Mouse (Mus musculus) MEL (cell line): ENCODE measurements at regions not wholly inside any gene's neighbourhood (a gene's known extent, or its start where the extent isn't known, plus 50 kb on each side); places are given as distances from the start of the nearest gene placed in this dataset.

Experiments
- DNase-seq: peaks from one replicate; pipeline ENCODE4 v3.0.0; 2011; ENCODE audit warnings: low read depth, low spot score
- H3K27ac ChIP-seq: 2 replicates; pipeline ENCODE4 v1.5.1; 2012; ENCODE audit warnings: low read depth, mild to moderate bottlenecking, control low read depth, low read length, moderate library complexity; ENCODE audit not compliant: control insufficient read depth
- H3K27me3 ChIP-seq, 2 experiments: fragments of 150-350 bp in 1 of 2; sonication (generic) in 1 of 2; 2 replicates each; pipeline ENCODE4 v1.6.1; 2012; ENCODE audit warnings: low read length in 2 of 2, mild to moderate bottlenecking in 2 of 2, improper control_type of control experiment in 1 of 2, moderate library complexity in 1 of 2; ENCODE audit not compliant: insufficient read depth in 2 of 2, control insufficient read depth in 1 of 2
- H3K36me3 ChIP-seq, 2 experiments: 2 replicates each; pipeline ENCODE4 v1.6.1; 2012 to 2014; ENCODE audit warnings: low read length in 2 of 2, improper control_type of control experiment in 1 of 2, inconsistent platforms in 1 of 2, mild to moderate bottlenecking in 1 of 2; ENCODE audit not compliant: insufficient read depth in 2 of 2, control insufficient read depth in 1 of 2
- H3K4me1 ChIP-seq, 2 experiments: fragments of 150-350 bp in 1 of 2; sonication (generic) in 1 of 2; 2 replicates each; pipeline ENCODE4 v1.6.1; 2012; ENCODE audit warnings: low read length in 2 of 2, improper control_type of control experiment in 1 of 2, mild to moderate bottlenecking in 1 of 2; ENCODE audit not compliant: insufficient read depth in 2 of 2, control insufficient read depth in 1 of 2
- H3K4me3 ChIP-seq, 2 experiments: fragments of 150-350 bp in 1 of 2; sonication (generic) in 1 of 2; 2 replicates each; pipeline ENCODE4 v1.5.1; 2012; ENCODE audit warnings: low read depth in 2 of 2, low read length in 2 of 2, mild to moderate bottlenecking in 2 of 2, moderate library complexity in 2 of 2, control low read depth in 1 of 2, improper control_type of control experiment in 1 of 2; ENCODE audit not compliant: control insufficient read depth in 1 of 2, insufficient read depth in 1 of 2
- H3K79me2 ChIP-seq: 2 replicates; pipeline ENCODE4 v1.6.1; 2012; ENCODE audit warnings: mild to moderate bottlenecking, low read length, moderate library complexity; ENCODE audit not compliant: control insufficient read depth, poor library complexity, insufficient read depth
- H3K9ac ChIP-seq: 2 replicates; pipeline ENCODE4 v1.6.1; 2012; ENCODE audit warnings: low read depth, mild to moderate bottlenecking, control low read depth, low read length, moderate library complexity; ENCODE audit not compliant: control insufficient read depth, poor library complexity, severe bottlenecking
- H3K9me3 ChIP-seq: fragments of 150-350 bp; sonication (generic); replicated peaks from 2 replicates; pipeline ENCODE4 v1.6.1; 2012; ENCODE audit warnings: mild to moderate bottlenecking, low read length, improper control_type of control experiment, moderate library complexity; ENCODE audit not compliant: insufficient read depth
- BHLHE40 ChIP-seq: IDR thresholded peaks from 2 replicates; pipeline ENCODE4 v1.6.1; 2012; ENCODE audit warnings: low read depth, mild to moderate bottlenecking, inconsistent platforms, low read length, improper control_type of control experiment, borderline replicate concordance
- CHD1 ChIP-seq: IDR thresholded peaks from 2 replicates; pipeline ENCODE4 v1.6.1; 2012; ENCODE audit warnings: low read depth, mild to moderate bottlenecking, inconsistent platforms, low read length, improper control_type of control experiment
- CHD2 ChIP-seq: IDR thresholded peaks from 2 replicates; pipeline ENCODE4 v1.6.1; 2011; ENCODE audit warnings: low read length, improper control_type of control experiment
- CTCF ChIP-seq, 3 experiments: IDR thresholded peaks in 2 of 3; conservative IDR thresholded peaks in 1 of 3; 2 replicates each; pipeline ENCODE4 v1.5.1; 2011 to 2012; ENCODE audit warnings: low read length in 3 of 3, low read depth in 2 of 3, mild to moderate bottlenecking in 2 of 3, improper control_type of control experiment in 1 of 3, inconsistent platforms in 1 of 3, mixed read lengths in 1 of 3, moderate library complexity in 1 of 3; ENCODE audit not compliant: control insufficient read depth in 1 of 3, insufficient read depth in 1 of 3, poor library complexity in 1 of 3, severe bottlenecking in 1 of 3
- E2F4 ChIP-seq: IDR thresholded peaks from 2 replicates; pipeline ENCODE4 v1.6.1; 2011; ENCODE audit warnings: low read depth, low read length, improper control_type of control experiment, borderline replicate concordance
- ELF1 ChIP-seq: IDR thresholded peaks from 2 replicates; pipeline ENCODE4 v1.6.1; 2014; ENCODE audit warnings: low read depth, mild to moderate bottlenecking, inconsistent platforms, low read length, improper control_type of control experiment, moderate library complexity
- ETS1 ChIP-seq: IDR thresholded peaks from 2 replicates; pipeline ENCODE4 v1.6.1; 2012; ENCODE audit warnings: low read depth, mild to moderate bottlenecking, inconsistent platforms, low read length, improper control_type of control experiment, moderate library complexity
- GATA1 ChIP-seq: IDR thresholded peaks from 2 replicates; pipeline ENCODE4 v1.6.1; 2011; ENCODE audit warnings: low read depth, low read length, improper control_type of control experiment
- JUND ChIP-seq: IDR thresholded peaks from 2 replicates; pipeline ENCODE4 v1.6.1; 2011; ENCODE audit warnings: low read depth, mild to moderate bottlenecking, improper control_type of control experiment, low read length
- MAFK ChIP-seq: IDR thresholded peaks from 2 replicates; pipeline ENCODE4 v1.6.1; 2011; ENCODE audit warnings: low read depth, mild to moderate bottlenecking, low read length, improper control_type of control experiment, borderline replicate concordance
- MAX ChIP-seq: IDR thresholded peaks from 2 replicates; pipeline ENCODE4 v1.6.1; 2011; ENCODE audit warnings: low read length, improper control_type of control experiment
- MAZ ChIP-seq: IDR thresholded peaks from 2 replicates; pipeline ENCODE4 v1.6.1; 2012; ENCODE audit warnings: low read depth, mild to moderate bottlenecking, inconsistent platforms, low read length, improper control_type of control experiment
- MEF2A ChIP-seq: IDR thresholded peaks from 2 replicates; pipeline ENCODE4 v1.6.1; 2014; ENCODE audit warnings: low read depth, mild to moderate bottlenecking, inconsistent platforms, low read length, improper control_type of control experiment; ENCODE audit not compliant: poor library complexity, insufficient replicate concordance, severe bottlenecking; ENCODE audit errors: extremely low read depth
- MXI1 ChIP-seq: IDR thresholded peaks from 2 replicates; pipeline ENCODE4 v1.6.1; 2011; ENCODE audit warnings: mild to moderate bottlenecking, low read depth, low read length, improper control_type of control experiment
- NRF1 ChIP-seq: IDR thresholded peaks from 2 replicates; pipeline ENCODE4 v1.6.1; 2014; ENCODE audit warnings: low read depth, mild to moderate bottlenecking, inconsistent platforms, low read length, improper control_type of control experiment, moderate library complexity; ENCODE audit not compliant: poor library complexity, insufficient read depth, severe bottlenecking
- POLR2A ChIP-seq, 2 experiments: IDR thresholded peaks; 2 replicates each; pipeline ENCODE4 v1.6.1; 2011 to 2012; ENCODE audit warnings: low read length in 2 of 2, mild to moderate bottlenecking in 2 of 2, control low read depth in 1 of 2, improper control_type of control experiment in 1 of 2, low read depth in 1 of 2, moderate library complexity in 1 of 2; ENCODE audit not compliant: control insufficient read depth in 1 of 2, insufficient read depth in 1 of 2, poor library complexity in 1 of 2
- POLR2AphosphoS2 ChIP-seq: IDR thresholded peaks from 2 replicates; pipeline ENCODE4 v1.6.1; 2011; ENCODE audit warnings: low read length, improper control_type of control experiment
- POLR2AphosphoS5 ChIP-seq: IDR thresholded peaks from 2 replicates; pipeline ENCODE4 v1.6.1; 2012; ENCODE audit warnings: low read depth, borderline replicate concordance, mild to moderate bottlenecking, inconsistent platforms, low read length, moderate library complexity, mixed read lengths
- RAD21 ChIP-seq: IDR thresholded peaks from 2 replicates; pipeline ENCODE4 v1.6.1; 2011; ENCODE audit warnings: mild to moderate bottlenecking, low read depth, low read length, improper control_type of control experiment
- SIN3A ChIP-seq: IDR thresholded peaks from 2 replicates; pipeline ENCODE4 v1.6.1; 2012; ENCODE audit warnings: low read length, improper control_type of control experiment, inconsistent platforms
- SMC3 ChIP-seq: IDR thresholded peaks from 2 replicates; pipeline ENCODE4 v1.6.1; 2011; ENCODE audit warnings: low read depth, low read length, improper control_type of control experiment
- TBP ChIP-seq: IDR thresholded peaks from 2 replicates; pipeline ENCODE4 v1.8.0; 2011; ENCODE audit warnings: low read depth, low read length, improper control_type of control experiment
- TCF12 ChIP-seq: IDR thresholded peaks from 2 replicates; pipeline ENCODE4 v1.6.1; 2014; ENCODE audit warnings: low read depth, mild to moderate bottlenecking, inconsistent platforms, low read length, improper control_type of control experiment, moderate library complexity
- USF2 ChIP-seq, 2 experiments: IDR thresholded peaks; 2 replicates each; pipeline ENCODE4 v1.6.1; 2011 to 2012; ENCODE audit warnings: improper control_type of control experiment in 2 of 2, low read length in 2 of 2, borderline replicate concordance in 1 of 2, inconsistent platforms in 1 of 2, low read depth in 1 of 2, mild to moderate bottlenecking in 1 of 2; ENCODE audit not compliant: insufficient read depth in 1 of 2
- ZC3H11A ChIP-seq: IDR thresholded peaks from 2 replicates; pipeline ENCODE4 v1.6.1; 2012; ENCODE audit warnings: low read depth, mild to moderate bottlenecking, inconsistent platforms, low read length, improper control_type of control experiment
- ZKSCAN1 ChIP-seq: IDR thresholded peaks from 2 replicates; pipeline ENCODE4 v1.6.1; 2012; ENCODE audit warnings: low read depth, mild to moderate bottlenecking, inconsistent platforms, low read length, improper control_type of control experiment, moderate library complexity
- ZNF384 ChIP-seq: IDR thresholded peaks from 2 replicates; pipeline ENCODE4 v1.6.1; 2012; ENCODE audit warnings: low read depth, mild to moderate bottlenecking, inconsistent platforms, low read length, improper control_type of control experiment

GRCm38 (mm10) chr9:91547051-91547450 lies 181.4 kb upstream of the Zic1 start:
- no peak overlapping the region for H3K27ac ChIP-seq
- no peak overlapping the region for H3K9ac ChIP-seq
- H3K27me3 ChIP-seq, result no peaks in the 10 kb centered on the region
- DNase-seq, result no peak
- no peak for TF ChIP-seq MAFK
- no peak for TF ChIP-seq CHD2
- TF ChIP-seq USF2 (IDR thresholded peaks at IDR 0.05; ENCODE audit: borderline replicate concordance in 1 of 2, insufficient read depth in 1 of 2, low read depth in 1 of 2, low read length in 2 of 2), result no peak
- no peak for TF ChIP-seq SMC3
- no peak for TF ChIP-seq ELF1
- TF ChIP-seq SIN3A, result no peak
- TF ChIP-seq ZC3H11A, result no peak
- TF ChIP-seq MEF2A, result no peak
- TF ChIP-seq MAX, result no peak
- no peak for TF ChIP-seq TBP
- TF ChIP-seq ZNF384, result no peak
- no peak for TF ChIP-seq POLR2AphosphoS2
- no peak for TF ChIP-seq MAZ
- TF ChIP-seq RAD21, result no peak
- no peak for TF ChIP-seq JUND
- TF ChIP-seq CTCF (IDR thresholded peaks at IDR 0.05 in 2 of 3, conservative IDR thresholded peaks at IDR 0.05 in 1 of 3; ENCODE audit: control insufficient read depth in 1 of 3, insufficient read depth in 1 of 3, low read depth in 2 of 3, low read length in 3 of 3, poor library complexity in 1 of 3, severe bottlenecking in 1 of 3), result no peak
- no peak for TF ChIP-seq ETS1
- no peak for TF ChIP-seq ZKSCAN1
- TF ChIP-seq NRF1, result no peak
- no peak for TF ChIP-seq POLR2AphosphoS5
- no peaks in the 10 kb centered on the region for H3K4me1 ChIP-seq
- H3K9me3 ChIP-seq, result no peaks in the 10 kb centered on the region
- no peak overlapping the region for H3K4me3 ChIP-seq
- H3K36me3 ChIP-seq, result no peaks in the 10 kb centered on the region
- H3K79me2 ChIP-seq, result no peaks in the 10 kb centered on the region

DNA sequence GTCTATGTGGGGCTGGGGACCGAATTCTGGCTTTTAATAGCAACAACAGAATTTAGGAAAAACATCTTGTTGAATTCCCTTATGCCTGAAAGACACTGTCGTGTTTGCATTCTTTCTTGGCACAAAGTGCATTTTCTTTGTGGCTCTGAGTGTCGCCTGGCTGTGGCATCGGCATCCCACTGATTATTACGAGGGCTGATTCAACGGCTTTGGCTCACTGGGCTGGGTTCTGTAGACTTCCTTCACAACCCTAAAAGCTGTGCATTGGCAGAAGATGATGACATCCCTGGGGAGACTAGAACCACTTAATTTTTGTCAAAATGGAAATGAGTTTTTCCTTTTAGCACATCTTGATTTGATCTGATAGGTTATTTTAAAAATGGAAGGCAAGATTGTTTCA lies 179.8 kb upstream of the Zic1 start:
- no peak for DNase-seq
- no peaks in the 10 kb centered on the region for H3K79me2 ChIP-seq

More for the DNA sequence above, 179.8 kb upstream of the Zic1 start:
- no peaks in the 10 kb centered on the region for H3K4me1 ChIP-seq
- no peak overlapping the region for H3K9ac ChIP-seq
- no peaks in the 10 kb centered on the region for H3K27me3 ChIP-seq
- TF ChIP-seq TCF12, result no peak
- no peak for TF ChIP-seq POLR2AphosphoS2
- TF ChIP-seq GATA1, result no peak
- TF ChIP-seq CHD2, result no peak
- TF ChIP-seq POLR2A (IDR thresholded peaks at IDR 0.05; ENCODE audit: control insufficient read depth in 1 of 2, insufficient read depth in 1 of 2, low read depth in 1 of 2, low read length in 2 of 2, poor library complexity in 1 of 2), result no peak
- no peak for TF ChIP-seq MAX
- no peak for TF ChIP-seq USF2 (IDR thresholded peaks at IDR 0.05; ENCODE audit: borderline replicate concordance in 1 of 2, insufficient read depth in 1 of 2, low read depth in 1 of 2, low read length in 2 of 2)
- TF ChIP-seq BHLHE40, result no peak
- no peak for TF ChIP-seq NRF1
- TF ChIP-seq SIN3A, result no peak
- TF ChIP-seq MXI1, result no peak
- no peak for TF ChIP-seq JUND
- no peak for TF ChIP-seq ZC3H11A
- TF ChIP-seq CHD1, result no peak
- TF ChIP-seq E2F4, result no peak
- no peaks in the 10 kb centered on the region for H3K36me3 ChIP-seq
- no peak overlapping the region for H3K27ac ChIP-seq
- no peaks in the 10 kb centered on the region for H3K9me3 ChIP-seq
- no peak overlapping the region for H3K4me3 ChIP-seq
